Mouse (Mus musculus): ENCODE measurements around the gene Gm20807.
"Not testable (repeated sequence)": the region's sequence is repeated elsewhere in the genome, so short reads cannot be mapped to it uniquely, and the experiment has no call there.

The Gm20807 gene

GRCm38 (mm10) chrY:13042591-13042990, at the start of gene Gm20807:
TSS of gene Gm20807 (plus strand) at chrY:13042891.
- not testable (repeated sequence) for DNase-seq (ENCODE audit: low spot score)
